Mouse (Mus musculus) neural tube, embryonic 13.5 days (tissue): ENCODE results near the gene Smug1. TPM values are rescaled to one million over a fixed set of nuclear protein-coding genes. Genes with fewer than 3 reads are reported as not detected.

ENCODE experiments used
- ATAC-seq: fragments of 200-750 bp; cut with Nextera tagmentation; 2 replicates; pipeline ENCODE4 v1.8.0; 2017; ENCODE audit warnings: low read depth, mild to moderate bottlenecking, moderate TSS enrichment, moderate library complexity
- H3K27ac ChIP-seq: fragments of 300-500 bp; sonication (generic); replicated peaks from 2 replicates; pipeline ENCODE4 v1.5.1; 2015; ENCODE audit warnings: moderate library complexity, mild to moderate bottlenecking, inconsistent platforms
- H3K27me3 ChIP-seq: fragments of 300-500 bp; sonication (generic); 2 replicates; pipeline ENCODE4 v1.6.1; 2015; ENCODE audit warnings: mild to moderate bottlenecking, inconsistent platforms
- H3K36me3 ChIP-seq: fragments of 300-500 bp; sonication (generic); 2 replicates; pipeline ENCODE4 v1.6.1; 2015; ENCODE audit warnings: mild to moderate bottlenecking, inconsistent platforms
- H3K4me1 ChIP-seq: fragments of 300-500 bp; sonication (generic); replicated peaks from 2 replicates; pipeline ENCODE4 v1.6.1; 2015; ENCODE audit warnings: inconsistent platforms
- H3K4me2 ChIP-seq: fragments of 300-500 bp; sonication (generic); 2 replicates; pipeline ENCODE4 v1.6.1; 2015; ENCODE audit warnings: inconsistent platforms, mild to moderate bottlenecking, moderate library complexity
- H3K4me3 ChIP-seq: fragments of 300-500 bp; sonication (generic); 2 replicates; pipeline ENCODE4 v1.5.1; 2015; ENCODE audit warnings: mild to moderate bottlenecking, inconsistent platforms
- H3K9ac ChIP-seq: fragments of 300-500 bp; sonication (generic); 2 replicates; pipeline ENCODE4 v1.6.1; 2015; ENCODE audit warnings: moderate library complexity, mild to moderate bottlenecking, inconsistent platforms
- H3K9me3 ChIP-seq: fragments of 300-500 bp; sonication (generic); 2 replicates; pipeline ENCODE4 v1.6.1; 2016; ENCODE audit warnings: inconsistent platforms
- WGBS: fragments of 180-500 bp; shearing (Covaris S2); methylation state at CpG from one replicate; pipeline ENCODE4 v1.1.7; 2015; 5-methylcytosine and 5-hydroxymethylcytosine counted together
- polyA plus RNA-seq: library from polyadenylated mRNA; unstranded; fragments of >200 nt; fragmentation: Nextera tagmentation; extraction: Ambion mirVana; gene quantifications from 2 replicates; pipeline ENCODE4 v1.2.1, GENCODE M21; 2015

Gene Smug1
- polyA plus RNA-seq, 1 experiment from 2014 or later: 36.1 TPM

GRCm38 (mm10) chr15:103187803-103188202 is 20.9 kb upstream of the Smug1 start:
- no peak for ATAC-seq
- no peak overlapping the region for H3K4me3 ChIP-seq
- H3K4me2 ChIP-seq: no peak overlapping the region
- peaks cover 49% of the 10 kb centered on the region for H3K4me1 ChIP-seq
- WGBS: 50% methylated on average over 6 of the region's 6 CpGs
- no peaks in the 10 kb centered on the region for H3K9me3 ChIP-seq
- H3K36me3 ChIP-seq: peaks cover 10% of the 10 kb centered on the region
- H3K27ac ChIP-seq: no peak overlapping the region
- H3K9ac ChIP-seq: no peak overlapping the region
- H3K27me3 ChIP-seq: no peaks in the 10 kb centered on the region

- ATAC-seq: no peak
- Histone ChIP-seq H3K9me3 (no peaks in the 10 kb centered on the region), H3K4me1 (peaks cover 50% of the 10 kb centered on the region), H3K36me3 (no peaks in the 10 kb centered on the region), H3K9ac (no peak overlapping the region), H3K4me2 (no peak overlapping the region), H3K4me3 (no peak overlapping the region), H3K27me3 (no peaks in the 10 kb centered on the region), H3K27ac (no peak overlapping the region)
- 47% methylated on average over 19 of the region's 19 CpGs for WGBS
Measured at GRCm38 (mm10) chr15:103185462-103186198, 18.7 kb upstream of the Smug1 start.

GRCm38 (mm10) chr15:103183651-103184610 is 17.0 kb upstream of the Smug1 start:
- peak; percentile 42 for ATAC-seq
- H3K4me2 ChIP-seq: peak overlapping the region; percentile 54
- 12% methylated on average over 25 of the region's 25 CpGs for WGBS
- peak overlapping the region; percentile 42; the same call in 1 of the 2 replicates for H3K27ac ChIP-seq
- peak overlapping the region; percentile 16 for H3K4me3 ChIP-seq
- no peaks in the 10 kb centered on the region; the same call in 1 of the 2 replicates for H3K27me3 ChIP-seq
- peak overlapping the region; percentile 41; the same call in 1 of the 2 replicates for H3K9ac ChIP-seq
- no peaks in the 10 kb centered on the region for H3K9me3 ChIP-seq
- peaks cover 42% of the 10 kb centered on the region for H3K4me1 ChIP-seq
- no peaks in the 10 kb centered on the region for H3K36me3 ChIP-seq

DNA sequence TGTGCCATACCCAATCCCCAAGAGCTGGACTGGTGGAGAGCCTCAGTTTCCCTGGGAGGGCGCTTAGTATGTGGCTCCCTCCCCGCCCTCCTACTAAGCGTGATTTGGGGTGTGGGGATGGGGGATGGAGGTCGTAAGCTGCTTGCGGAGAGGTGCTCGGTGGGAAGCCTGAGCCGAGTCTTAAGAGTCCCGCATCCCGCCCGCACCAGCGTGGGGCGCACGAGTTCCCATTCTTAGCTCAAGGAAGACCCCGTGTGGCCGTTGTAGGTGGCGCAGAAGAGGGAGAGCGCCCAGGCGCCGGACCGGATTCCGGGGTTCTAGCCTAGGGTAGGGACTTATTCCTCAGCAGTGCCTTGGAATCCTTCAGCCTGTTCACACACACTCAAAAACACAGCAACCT is 16.2 kb upstream of the Smug1 start:
- Histone ChIP-seq H3K4me1 (peaks cover 43% of the 10 kb centered on the region), H3K4me2 (peak overlapping the region; percentile 54), H3K36me3 (no peaks in the 10 kb centered on the region), H3K9me3 (no peaks in the 10 kb centered on the region), H3K9ac (peak overlapping the region; percentile 47; the same call in 1 of the 2 replicates), H3K27me3 (no peaks in the 10 kb centered on the region; the same call in 1 of the 2 replicates), H3K4me3 (peak overlapping the region; percentile 16), H3K27ac (no peak overlapping the region)
- ATAC-seq: peak; percentile 48
- under 1% methylated on average over 21 of the region's 21 CpGs for WGBS

DNA sequence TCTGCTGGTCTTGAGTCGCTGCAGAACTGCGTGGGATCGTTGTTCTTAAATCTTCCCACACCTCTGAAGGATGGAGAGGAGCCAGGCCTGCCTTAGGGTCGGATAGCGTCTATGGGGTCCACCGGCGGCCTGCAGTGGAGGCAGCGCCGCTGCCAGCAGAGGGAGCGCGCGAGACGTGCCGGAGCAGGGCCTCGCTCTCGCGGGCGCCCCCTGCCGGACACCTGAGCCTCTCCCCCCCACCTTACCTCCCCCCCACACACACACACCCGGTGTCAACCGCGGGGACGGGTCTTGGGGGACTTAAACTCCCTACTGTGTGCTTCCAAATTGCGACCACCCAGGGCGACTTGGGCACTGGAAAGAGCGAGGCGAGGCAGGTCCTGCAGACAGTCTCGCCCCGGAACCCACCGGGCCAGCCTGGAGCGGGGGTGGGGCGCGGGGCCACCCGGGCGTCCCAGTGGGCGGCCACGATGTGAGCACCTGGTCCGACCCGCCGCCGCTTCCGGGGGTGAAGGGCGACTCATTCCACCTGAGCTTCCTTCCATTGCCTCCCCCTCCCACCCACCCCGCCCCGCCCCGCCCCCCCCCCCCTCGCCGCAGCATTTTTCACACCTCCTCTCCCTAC is 15.4 kb upstream of the Smug1 start:
- H3K27ac ChIP-seq: no peak overlapping the region
- H3K27me3 ChIP-seq: no peaks in the 10 kb centered on the region; the same call in 1 of the 2 replicates
- WGBS: 2% methylated on average over 38 of the region's 48 CpGs
- peak overlapping the region; percentile 54 for H3K4me2 ChIP-seq
- peak; percentile 28; the same call in 1 of the 2 replicates for ATAC-seq
- peak overlapping the region; percentile 38; the same call in 1 of the 2 replicates for H3K9ac ChIP-seq
- no peaks in the 10 kb centered on the region for H3K9me3 ChIP-seq
- peaks cover 47% of the 10 kb centered on the region for H3K4me1 ChIP-seq
- peak overlapping the region; percentile 22 for H3K4me3 ChIP-seq
- H3K36me3 ChIP-seq: no peaks in the 10 kb centered on the region

DNA sequence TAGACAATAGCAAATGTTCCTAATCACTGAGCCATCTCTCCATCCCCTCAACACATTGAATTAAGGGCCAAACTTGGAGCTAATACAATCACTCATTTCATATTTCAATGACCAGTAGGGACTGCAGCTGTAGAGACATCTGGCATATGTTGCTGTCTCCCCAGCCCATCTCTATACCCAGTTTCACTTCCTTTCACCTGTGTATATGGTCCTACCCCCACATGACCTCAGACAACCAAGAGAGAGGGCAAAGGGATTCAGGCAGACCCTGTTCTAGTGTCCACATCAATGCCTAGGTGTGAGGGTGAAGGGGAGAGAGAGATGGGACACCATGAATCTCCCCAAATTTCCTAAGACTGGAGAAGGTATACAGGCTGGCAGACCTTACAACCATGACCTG is 13.5 kb upstream of the Smug1 start:
- H3K9me3 ChIP-seq: no peaks in the 10 kb centered on the region
- no peaks in the 10 kb centered on the region; the same call in 1 of the 2 replicates for H3K27me3 ChIP-seq
- no peak for ATAC-seq
- H3K27ac ChIP-seq: no peak overlapping the region
- no peak overlapping the region for H3K4me2 ChIP-seq
- H3K36me3 ChIP-seq: no peaks in the 10 kb centered on the region
- H3K9ac ChIP-seq: no peak overlapping the region
- H3K4me1 ChIP-seq: peaks cover 50% of the 10 kb centered on the region
- H3K4me3 ChIP-seq: no peak overlapping the region

DNA sequence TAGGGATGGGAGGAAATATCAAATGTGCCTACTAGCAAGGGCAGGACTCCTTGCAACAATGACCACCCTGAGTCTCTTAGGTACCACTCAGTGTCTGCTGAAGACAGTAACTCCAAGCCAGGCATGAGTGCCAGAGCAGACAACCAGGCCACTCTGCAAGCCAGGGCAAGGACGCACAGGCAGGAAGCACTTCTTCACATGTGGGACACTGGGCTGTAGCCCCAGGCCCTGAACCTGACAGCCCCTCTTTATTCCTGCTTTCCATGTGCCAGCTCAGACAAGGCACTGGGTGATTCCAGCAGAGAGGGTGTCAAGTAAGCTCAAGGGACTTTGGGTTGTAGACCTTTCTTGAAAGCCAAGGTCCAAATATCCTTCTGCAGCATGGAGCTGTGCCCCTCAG is 11.9 kb upstream of the Smug1 start:
- Histone ChIP-seq H3K9ac (no peak overlapping the region), H3K27me3 (peaks cover 10% of the 10 kb centered on the region)
- 68% methylated on average over 1 of the region's 1 CpGs for WGBS

GRCm38 (mm10) chr15:103178137-103178536 is 11.2 kb upstream of the Smug1 start:
- 7% methylated on average over 12 of the region's 12 CpGs for WGBS
- Histone ChIP-seq H3K27ac (no peak overlapping the region), H3K9ac (no peak overlapping the region), H3K4me2 (peak overlapping the region; percentile 36; the same call in 1 of the 2 replicates), H3K27me3 (peaks cover 15% of the 10 kb centered on the region), H3K9me3 (no peaks in the 10 kb centered on the region), H3K4me3 (no peak overlapping the region), H3K4me1 (peaks cover 48% of the 10 kb centered on the region), H3K36me3 (no peaks in the 10 kb centered on the region)
- no peak for ATAC-seq

More for the DNA sequence above, 11.9 kb upstream of the Smug1 start:
- ATAC-seq: no peak
- Histone ChIP-seq H3K4me3 (no peak overlapping the region), H3K4me1 (peaks cover 49% of the 10 kb centered on the region), H3K36me3 (no peaks in the 10 kb centered on the region), H3K27ac (no peak overlapping the region), H3K4me2 (no peak overlapping the region), H3K9me3 (no peaks in the 10 kb centered on the region)

DNA sequence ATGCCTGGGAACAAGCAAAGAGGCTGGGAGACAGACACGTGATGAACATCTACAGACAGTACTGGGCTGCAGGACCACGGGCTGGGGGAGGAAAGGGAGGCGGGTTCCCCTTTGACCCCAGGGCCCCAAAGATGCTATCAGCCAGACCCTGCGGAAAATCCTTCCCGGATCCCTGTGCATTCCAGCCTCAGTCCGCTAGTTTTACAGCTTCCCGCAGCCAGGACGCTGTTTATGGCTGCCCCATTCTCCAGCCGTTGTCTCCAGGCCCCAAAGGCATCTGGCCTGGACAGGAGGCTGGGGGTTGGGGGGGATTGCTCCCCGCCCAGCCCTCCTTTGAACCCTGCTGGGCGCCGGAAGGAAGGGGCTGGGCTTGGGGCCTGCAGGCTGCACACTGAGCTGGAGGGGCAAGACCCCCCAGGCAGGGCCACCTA is 10.7 kb upstream of the Smug1 start:
- H3K4me2 ChIP-seq: peak overlapping the region; percentile 36
- WGBS: 6% methylated on average over 12 of the region's 12 CpGs
- peak overlapping the region; percentile 30 for H3K27ac ChIP-seq
- no peaks in the 10 kb centered on the region for H3K9me3 ChIP-seq
- peak overlapping the region; percentile 48 for H3K9ac ChIP-seq
- no peak overlapping the region for H3K4me3 ChIP-seq
- H3K36me3 ChIP-seq: no peaks in the 10 kb centered on the region
- ATAC-seq: no peak
- peaks cover 16% of the 10 kb centered on the region for H3K27me3 ChIP-seq
- peaks cover 48% of the 10 kb centered on the region for H3K4me1 ChIP-seq

DNA sequence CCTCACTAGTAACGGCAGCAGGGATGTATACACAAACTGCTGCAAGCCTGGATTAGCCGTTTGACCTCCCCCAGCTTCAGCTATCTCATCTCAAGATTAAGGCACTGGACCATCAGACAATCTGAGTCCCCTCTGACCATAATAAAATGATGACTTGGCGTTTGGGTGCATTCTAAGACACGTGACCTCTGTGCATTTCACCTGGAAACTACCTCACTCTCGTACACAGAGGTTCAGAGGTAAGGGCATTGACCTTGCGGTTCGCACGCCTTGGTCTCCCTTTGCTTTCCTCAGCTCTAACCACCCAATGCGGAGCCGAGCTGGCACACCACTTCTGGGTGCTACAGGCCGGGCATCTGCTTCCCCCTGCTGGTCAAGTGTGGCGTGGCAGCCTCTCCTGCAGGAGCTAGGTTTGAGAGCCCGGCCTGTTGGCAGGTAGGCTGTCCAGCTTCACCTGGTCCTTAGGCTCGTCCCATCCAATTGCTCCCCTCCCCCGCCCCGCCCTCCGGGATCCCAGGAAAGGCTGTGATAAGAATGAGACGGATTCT is 10.1 kb upstream of the Smug1 start:
- Histone ChIP-seq H3K27me3 (peaks cover 16% of the 10 kb centered on the region), H3K4me2 (peak overlapping the region; percentile 36)

GRCm38 (mm10) chr15:103173251-103173650 is 6.4 kb upstream of the Smug1 start:
- Histone ChIP-seq H3K27me3 (peaks cover 23% of the 10 kb centered on the region), H3K9me3 (no peaks in the 10 kb centered on the region), H3K9ac (peak overlapping the region; percentile 2; the same call in 1 of the 2 replicates), H3K4me3 (no peak overlapping the region), H3K36me3 (no peaks in the 10 kb centered on the region), H3K4me2 (no peak overlapping the region), H3K4me1 (peaks cover 76% of the 10 kb centered on the region), H3K27ac (no peak overlapping the region)
- no peak for ATAC-seq
- WGBS: 74% methylated on average over 5 of the region's 5 CpGs

More for the DNA sequence above, 10.1 kb upstream of the Smug1 start:
- peak overlapping the region; percentile 48 for H3K9ac ChIP-seq
- peak overlapping the region; percentile 30; the same call in 1 of the 2 replicates for H3K27ac ChIP-seq
- H3K9me3 ChIP-seq: no peaks in the 10 kb centered on the region
- no peaks in the 10 kb centered on the region for H3K36me3 ChIP-seq
- H3K4me3 ChIP-seq: no peak overlapping the region
- ATAC-seq: peak; percentile 68
- WGBS: under 1% methylated on average over 18 of the region's 18 CpGs
- H3K4me1 ChIP-seq: peaks cover 48% of the 10 kb centered on the region
